Mouse (Mus musculus) brown adipose tissue, adult 24 weeks (tissue): ENCODE measurements around the gene Synj2. TPM values are rescaled to one million over a fixed set of nuclear protein-coding genes. Genes with fewer than 3 reads are reported as not detected.

ENCODE experiments used
- H3K27ac ChIP-seq: fragments of 200-500 bp; replicated peaks from 2 replicates; pipeline ENCODE4 v1.5.1; 2012; ENCODE audit warnings: low read depth, mild to moderate bottlenecking, low read length
- H3K4me1 ChIP-seq: fragments of 200-500 bp; 2 replicates; pipeline ENCODE4 v1.6.1; 2012; ENCODE audit warnings: low read length, mixed read lengths; ENCODE audit not compliant: control insufficient read depth, insufficient read depth, insufficient read length
- H3K4me3 ChIP-seq: fragments of 200-500 bp; 2 replicates; pipeline ENCODE4 v1.5.1; 2012; ENCODE audit warnings: low read depth, mild to moderate bottlenecking, low read length, moderate library complexity; ENCODE audit not compliant: insufficient read depth
- polyA plus RNA-seq: library from polyadenylated mRNA; stranded (reverse); fragments of >200 nt; gene quantifications from 2 replicates; pipeline ENCODE4 v1.2.4, GENCODE M21; 2012; ENCODE audit not compliant: missing spikeins, insufficient read depth, insufficient read length

Synj2 gene
- polyA plus RNA-seq, 1 experiment, result 8.3 TPM

- Histone ChIP-seq H3K4me1 (no peaks in the 10 kb centered on the region), H3K27ac (no peak overlapping the region), H3K4me3 (no peak overlapping the region)
These were observed 121.7 kb downstream of the Synj2 start for GRCm38 (mm10) chr17:6062793-6063192.

GRCm38 (mm10) chr17:6063532-6063931 is 122.5 kb downstream of the Synj2 start:
- Histone ChIP-seq H3K27ac (no peak overlapping the region), H3K4me1 (no peaks in the 10 kb centered on the region), H3K4me3 (no peak overlapping the region)

GRCm38 (mm10) chr17:6066021-6066420 is 124.9 kb downstream of the Synj2 start:
- H3K4me1 ChIP-seq, result no peaks in the 10 kb centered on the region
- no peak overlapping the region for H3K27ac ChIP-seq
- no peak overlapping the region for H3K4me3 ChIP-seq

DNA sequence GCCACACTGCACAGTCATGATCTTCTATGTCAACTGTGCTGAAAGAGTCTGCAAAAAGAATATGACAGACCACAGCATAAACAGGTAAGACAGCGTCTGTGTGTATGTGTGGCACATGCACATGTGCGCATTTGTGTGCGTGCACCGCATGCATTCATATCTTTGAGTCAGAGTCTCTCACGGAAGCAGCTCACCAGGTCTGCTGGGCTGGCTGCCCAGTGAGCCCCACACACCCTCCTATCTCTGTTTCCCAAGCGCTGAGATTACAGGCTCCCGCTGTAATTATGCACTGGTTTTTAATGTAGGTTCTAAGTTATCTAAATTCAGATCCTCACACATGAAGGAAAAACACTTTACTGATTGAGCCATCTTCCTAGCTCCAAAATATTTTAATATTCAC is 126.5 kb downstream of the Synj2 start:
- Histone ChIP-seq H3K4me3 (no peak overlapping the region), H3K4me1 (no peaks in the 10 kb centered on the region), H3K27ac (no peak overlapping the region)

DNA sequence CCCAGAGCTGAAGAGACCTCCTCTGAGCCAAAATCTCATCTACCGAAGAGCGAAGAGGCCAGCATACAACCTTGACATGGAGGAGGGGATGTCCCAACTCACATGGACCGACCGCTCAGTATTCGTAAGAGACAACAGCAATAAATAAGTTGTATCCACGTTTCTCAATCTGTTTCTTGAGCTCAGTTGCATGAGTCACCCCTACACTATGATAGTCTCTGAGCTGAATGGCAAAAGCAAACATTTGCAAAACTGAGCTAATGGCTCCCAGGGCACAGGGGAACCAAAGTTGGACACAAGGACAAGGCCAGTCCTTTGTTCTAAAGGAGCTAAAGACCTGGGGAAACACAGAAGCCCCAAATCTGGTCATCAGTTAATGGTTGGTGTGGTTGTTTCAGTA is 128.8 kb downstream of the Synj2 start:
- Histone ChIP-seq H3K27ac (no peak overlapping the region), H3K4me1 (no peaks in the 10 kb centered on the region), H3K4me3 (no peak overlapping the region)

- Histone ChIP-seq H3K27ac (no peak overlapping the region), H3K4me3 (no peak overlapping the region), H3K4me1 (no peaks in the 10 kb centered on the region)
These were observed 132.3 kb downstream of the Synj2 start for GRCm38 (mm10) chr17:6073405-6073804.

GRCm38 (mm10) chr17:6079287-6080122 is 138.4 kb downstream of the Synj2 start, which contains the start of the genes Serac1 and Gtf2h5:
Gene Serac1 (minus strand): TSS chr17:6079741.
Gene Gtf2h5 (plus strand): TSS chr17:6079786.
- Histone ChIP-seq H3K27ac (peak within 1 kb of the TSS; percentile 67), H3K4me3 (peak within 1 kb of the TSS; percentile 84), H3K4me1 (0 out of 2 replicates have a peak, but pooled peaks cover 2% of the 10 kb centered on the region)

DNA sequence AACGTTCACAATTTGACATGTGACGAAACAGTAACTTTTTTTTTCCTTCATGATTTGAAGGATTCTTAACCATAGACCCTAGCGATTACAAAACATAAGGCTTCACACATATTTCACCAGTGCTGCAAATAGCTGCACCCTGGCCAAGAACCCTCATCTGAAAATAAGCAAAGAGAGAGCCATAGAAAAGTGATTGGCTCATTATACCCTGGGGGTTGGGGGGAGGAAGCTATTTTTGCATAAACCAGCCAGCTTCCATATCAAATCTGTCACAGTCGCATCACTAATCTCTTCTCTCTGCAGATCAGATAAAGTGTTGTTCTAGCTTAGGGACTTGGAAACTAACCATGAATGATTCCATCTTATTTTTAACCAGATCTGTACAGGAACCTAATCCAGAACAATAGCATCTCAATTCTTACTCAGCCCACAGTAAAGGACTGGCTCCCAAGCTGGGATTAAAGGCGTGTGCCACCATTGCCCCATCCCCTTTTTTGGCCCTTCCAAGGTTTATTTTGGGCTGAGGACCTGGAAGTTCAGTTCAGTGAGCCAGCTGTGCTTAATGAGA is 142.3 kb downstream of the Synj2 start:
- Histone ChIP-seq H3K27ac (no peak overlapping the region), H3K4me3 (no peak overlapping the region), H3K4me1 (0 out of 2 replicates have a peak, but pooled peaks cover 2% of the 10 kb centered on the region)

DNA sequence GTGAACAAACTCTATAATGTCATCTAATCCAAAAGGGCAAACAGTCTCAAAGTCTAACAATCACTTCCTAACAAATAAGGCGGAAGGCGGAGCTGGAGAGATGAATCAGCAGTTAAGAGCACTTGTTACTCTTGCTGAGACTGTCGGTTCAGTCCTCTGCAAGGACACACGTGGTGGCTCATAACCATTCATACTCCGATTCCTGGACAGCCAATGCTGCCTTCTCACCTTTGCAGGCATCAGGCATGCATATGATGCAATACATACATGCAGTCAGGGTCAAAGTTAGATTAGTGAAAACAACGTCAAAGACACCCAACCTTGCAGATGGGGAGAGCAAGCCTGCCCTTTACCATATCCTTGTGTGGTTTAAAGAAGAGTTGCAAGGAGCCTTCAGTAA is 150.5 kb downstream of the Synj2 start:
- H3K4me3 ChIP-seq, result no peak overlapping the region
- H3K27ac ChIP-seq, result no peak overlapping the region
- no peaks in the 10 kb centered on the region for H3K4me1 ChIP-seq

Other genes with a start within 250 kb of the Synj2 start
- gene Snx9, start 100.0 kb upstream of the Synj2 start, polyA plus RNA-seq, result 45.2 and 49.4 TPM in 2 replicates
- 3.9 and 5.0 TPM in 2 replicates for gene Serac1, start 138.5 kb downstream of the Synj2 start, polyA plus RNA-seq
- gene Gtf2h5, start 138.5 kb downstream of the Synj2 start, polyA plus RNA-seq, result 118 and 149 TPM in 2 replicates
- 27.4 and 37.1 TPM in 2 replicates for gene Tulp4, start 165.2 kb downstream of the Synj2 start, polyA plus RNA-seq